Mouse (Mus musculus) cerebellum, postnatal 10 days (tissue): ENCODE results near the gene Nkx2-3.

Experiments used
- DNase-seq, 2 experiments: peaks; one replicate each; pipeline ENCODE4 v3.0.0; 2021; ENCODE audit warnings: mixed read lengths in 2 of 2

Nkx2-3 gene

DNA sequence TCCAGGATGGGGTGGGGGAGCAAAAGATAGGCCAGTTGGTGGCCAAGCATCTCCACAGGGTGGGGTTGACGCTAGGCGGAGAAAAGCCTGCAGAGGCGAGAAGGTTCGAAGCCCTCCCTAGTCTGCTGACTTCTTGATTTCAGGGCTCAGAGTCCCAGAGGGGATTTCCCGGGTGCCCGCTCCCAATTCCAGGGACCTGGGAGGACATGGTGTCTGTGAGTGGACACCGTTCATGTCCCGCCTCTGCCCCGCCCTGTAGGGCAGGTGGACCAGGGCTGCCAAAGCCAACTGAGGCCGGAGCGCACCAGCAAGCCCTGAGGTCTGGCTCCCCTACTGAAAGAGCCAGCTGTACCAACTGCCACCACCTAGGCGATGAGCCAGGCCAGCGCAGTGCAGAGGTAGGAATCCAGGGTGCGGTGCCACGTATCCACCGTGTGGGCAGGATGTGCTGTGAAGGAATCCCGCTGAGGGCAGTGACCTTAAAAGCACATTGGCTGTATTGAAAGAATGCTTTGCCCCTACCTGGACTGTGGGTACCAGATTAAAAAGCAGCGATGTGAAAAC lies 7.9 kb downstream of the Nkx2-3 start:
- DNase-seq = peak in 1 of 2 experiments; percentile 16

DNA sequence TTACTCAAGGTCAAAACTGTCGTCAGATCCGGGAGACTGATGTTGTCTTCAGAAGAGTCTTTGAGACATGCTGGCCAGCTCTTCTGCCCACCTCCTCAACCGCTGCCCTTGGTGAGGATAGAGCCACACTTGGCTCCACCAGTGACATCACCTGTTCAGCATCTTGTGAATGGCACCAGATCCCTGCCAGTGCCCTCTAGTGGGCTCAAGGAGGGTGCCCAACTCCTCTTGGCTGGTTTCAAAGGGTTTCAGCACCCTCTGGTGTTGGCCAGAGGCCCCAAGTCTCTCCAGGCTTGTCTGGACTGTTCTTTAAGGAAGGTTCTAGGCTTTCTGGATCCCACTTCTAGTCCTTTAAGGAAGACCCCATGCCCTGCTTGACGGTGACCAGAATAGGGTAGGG lies 11.8 kb downstream of the Nkx2-3 start:
- peak; percentile 25 to 46 for DNase-seq

DNA sequence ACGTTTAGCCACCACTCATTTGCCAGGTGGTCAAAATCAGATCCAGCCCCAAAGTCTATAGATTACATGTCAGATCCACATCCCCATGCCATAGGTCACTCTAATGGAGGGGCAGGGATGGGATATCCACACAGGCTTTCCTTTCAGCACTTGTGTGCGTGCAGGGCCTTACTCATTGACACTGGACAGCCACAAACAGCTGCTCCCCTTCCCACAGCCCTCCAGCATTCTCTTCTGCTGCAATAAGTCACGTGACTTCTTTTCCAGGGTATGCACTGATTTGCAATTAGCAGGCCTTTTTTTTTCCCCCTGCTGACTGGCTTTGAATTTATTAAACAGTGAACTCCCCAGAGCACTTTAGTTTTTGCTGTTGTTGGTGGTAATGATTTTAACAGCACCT lies 14.0 kb downstream of the Nkx2-3 start:
- DNase-seq = no peak

DNA sequence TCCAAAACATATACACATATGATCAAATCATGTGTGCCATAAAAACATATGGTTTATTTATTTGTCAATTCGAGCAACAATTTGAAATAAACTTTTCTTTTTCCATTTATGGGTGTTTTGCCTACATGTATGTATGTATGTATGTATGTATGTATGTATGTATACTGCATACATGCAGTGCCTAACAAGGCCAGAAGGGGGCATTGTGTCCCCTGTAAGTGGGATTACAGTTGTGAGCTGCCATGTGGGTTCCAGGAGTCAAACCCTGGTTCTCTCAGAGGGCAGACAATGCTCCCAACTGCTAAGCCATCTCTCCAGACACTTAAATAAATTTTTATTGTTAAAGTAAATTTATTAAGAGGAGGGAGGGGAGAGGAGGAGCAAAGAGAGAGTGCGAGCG lies 15.2 kb downstream of the Nkx2-3 start:
- DNase-seq = no peak

DNA sequence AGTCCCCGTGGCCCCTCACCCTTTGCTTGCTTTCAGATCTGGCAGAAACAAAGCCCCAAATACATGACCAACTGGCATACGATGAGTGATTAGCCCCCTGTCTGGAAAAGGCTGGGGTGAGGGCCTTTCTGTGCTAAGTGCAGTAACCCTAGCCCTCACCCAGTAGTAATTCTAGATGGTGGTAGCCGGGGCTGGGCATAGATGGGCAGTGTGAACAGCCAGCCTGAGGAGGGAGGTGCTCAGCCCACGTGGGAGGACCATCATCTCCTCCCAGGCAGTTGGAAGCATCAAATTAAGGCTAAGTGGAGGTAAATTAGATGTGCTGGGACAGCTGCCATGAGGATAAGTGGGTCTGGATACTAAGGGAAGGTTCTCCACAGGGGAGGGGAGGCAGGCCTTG lies 17.0 kb downstream of the Nkx2-3 start:
- DNase-seq = no peak

DNA sequence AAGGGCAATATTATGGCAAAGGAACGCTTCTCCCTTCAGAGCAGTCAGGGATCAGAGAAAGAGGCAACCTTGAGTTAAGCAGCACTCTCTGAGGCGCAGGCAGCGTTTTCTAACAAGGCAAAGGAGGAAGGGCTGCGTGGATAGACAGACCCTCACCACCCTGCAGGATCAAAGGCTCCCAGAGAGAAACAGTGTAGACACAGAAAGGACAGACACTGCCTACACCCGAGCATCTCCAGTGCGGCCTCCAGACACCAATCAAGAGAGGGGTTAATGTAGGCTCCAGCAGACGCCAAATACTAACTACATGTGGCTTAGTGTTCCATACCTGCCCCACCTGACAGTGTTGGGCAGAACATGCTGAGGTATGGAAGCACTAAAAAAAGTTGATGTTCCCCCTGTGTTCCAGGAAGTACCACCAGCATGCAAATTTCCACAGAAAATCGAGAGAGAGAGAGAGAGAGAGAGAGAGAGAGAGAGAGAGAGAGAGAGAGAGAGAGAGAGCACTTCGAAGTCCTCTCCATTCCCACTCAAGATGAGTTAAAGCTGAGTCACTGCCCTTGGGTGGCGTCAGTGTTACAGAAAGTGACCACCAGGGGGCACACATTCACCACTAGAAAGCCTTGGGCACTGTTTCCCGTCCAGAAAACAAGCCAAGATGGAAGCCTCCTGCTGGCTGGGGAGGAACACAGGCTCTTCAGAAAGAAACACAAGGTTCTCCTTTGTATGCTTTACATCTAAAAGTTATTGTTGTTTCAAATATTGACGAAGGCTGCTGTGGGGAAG lies 18.5 kb downstream of the Nkx2-3 start:
- peak; percentile 92 to 94 for DNase-seq

DNA sequence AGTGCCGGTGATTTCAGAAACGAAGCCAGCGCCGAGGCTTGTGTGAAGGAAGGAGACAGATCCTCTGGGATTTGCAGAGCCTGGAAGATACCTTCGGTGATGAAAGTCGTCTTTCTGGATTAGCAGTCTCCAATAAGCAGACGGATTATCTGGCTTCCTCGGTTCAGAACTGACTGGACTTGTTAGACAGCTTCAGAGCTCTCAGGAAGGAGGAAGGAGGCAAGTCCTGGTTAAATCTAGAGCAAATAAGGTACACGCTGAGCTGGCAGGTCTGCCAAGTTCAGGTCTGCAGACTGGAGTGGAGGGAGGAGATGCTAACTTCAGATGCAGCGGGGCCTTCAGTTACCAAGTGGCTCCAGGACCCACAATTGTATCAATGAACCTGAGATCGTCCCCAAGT lies 29.7 kb downstream of the Nkx2-3 start:
- DNase-seq = no peak

DNA sequence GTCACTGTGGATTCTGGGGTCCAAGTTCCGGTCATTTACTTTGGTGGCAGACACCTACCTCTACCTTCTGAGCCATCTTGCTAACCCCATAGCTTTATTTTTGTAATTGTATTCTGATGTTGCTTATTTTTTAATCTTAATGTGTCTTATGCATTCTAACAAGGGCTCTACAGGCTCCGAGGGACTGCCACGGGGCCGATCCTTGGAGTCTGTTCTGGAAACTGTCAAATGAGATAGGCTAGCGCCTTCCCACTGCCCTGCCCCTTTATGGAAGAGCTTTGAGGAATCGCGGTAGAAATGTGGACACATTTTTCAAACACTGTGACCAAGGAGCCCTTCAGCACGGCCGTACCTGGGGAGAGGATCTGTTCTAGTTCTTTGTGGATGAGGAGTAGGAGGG lies 30.7 kb downstream of the Nkx2-3 start:
- DNase-seq = no peak

DNA sequence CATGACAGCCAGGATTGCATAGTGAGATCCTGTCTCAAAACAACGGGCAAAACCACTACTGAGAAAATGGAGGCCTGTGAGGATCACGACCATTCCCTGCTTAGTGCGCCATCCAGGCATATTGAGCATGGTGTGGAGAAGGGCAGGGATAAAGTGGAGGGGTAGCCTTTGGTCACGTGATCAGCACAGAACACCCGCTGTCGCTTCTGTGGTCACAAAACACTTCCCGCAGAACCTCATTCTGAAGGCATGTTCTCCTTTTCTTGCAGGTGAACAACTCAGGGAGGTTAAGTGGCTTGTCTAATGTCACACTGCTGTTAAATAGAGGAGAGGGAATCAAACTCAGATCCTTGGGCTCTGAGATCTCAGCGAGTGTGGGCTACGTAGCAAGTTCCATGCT lies 33.4 kb downstream of the Nkx2-3 start:
- no peak for DNase-seq

DNA sequence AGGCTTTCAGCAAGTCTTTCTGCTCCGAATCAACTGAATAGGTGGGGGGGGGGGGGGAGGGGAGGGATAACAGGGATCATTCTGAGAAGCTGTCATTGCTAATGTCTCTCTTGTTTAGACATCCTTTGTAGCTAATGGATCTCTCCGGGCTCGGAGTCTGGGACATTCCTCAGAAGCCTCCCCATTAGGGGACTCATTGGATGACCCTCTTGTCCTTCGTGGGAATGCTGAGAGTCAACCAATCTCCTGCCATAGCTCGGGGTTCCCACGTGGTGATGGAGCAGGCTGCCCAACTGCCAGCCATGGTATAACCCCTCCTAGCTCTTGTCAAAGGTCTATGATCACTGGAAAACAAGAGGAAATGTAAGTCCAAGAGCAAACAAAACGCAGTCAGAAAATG lies 34.7 kb downstream of the Nkx2-3 start:
- no peak for DNase-seq

DNA sequence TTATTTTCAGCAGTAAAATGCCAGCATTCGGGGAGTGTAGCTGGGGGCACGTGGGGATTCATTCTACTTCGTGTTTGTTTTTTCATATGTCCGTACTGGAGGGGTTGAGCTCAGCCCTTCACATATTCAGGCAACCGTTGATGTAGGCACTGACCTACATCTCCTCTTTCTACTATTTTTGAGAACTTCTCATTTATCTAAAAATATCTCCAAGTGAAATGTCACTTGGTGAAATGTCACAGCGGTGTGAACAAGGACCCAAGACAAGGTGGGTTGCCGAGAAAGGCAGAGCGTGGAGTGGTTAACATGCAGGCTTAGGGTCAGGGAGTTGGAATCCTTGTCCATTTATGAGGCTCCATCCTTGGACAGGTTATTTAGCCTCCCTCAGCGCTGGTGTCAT lies 35.1 kb downstream of the Nkx2-3 start:
- DNase-seq = no peak

DNA sequence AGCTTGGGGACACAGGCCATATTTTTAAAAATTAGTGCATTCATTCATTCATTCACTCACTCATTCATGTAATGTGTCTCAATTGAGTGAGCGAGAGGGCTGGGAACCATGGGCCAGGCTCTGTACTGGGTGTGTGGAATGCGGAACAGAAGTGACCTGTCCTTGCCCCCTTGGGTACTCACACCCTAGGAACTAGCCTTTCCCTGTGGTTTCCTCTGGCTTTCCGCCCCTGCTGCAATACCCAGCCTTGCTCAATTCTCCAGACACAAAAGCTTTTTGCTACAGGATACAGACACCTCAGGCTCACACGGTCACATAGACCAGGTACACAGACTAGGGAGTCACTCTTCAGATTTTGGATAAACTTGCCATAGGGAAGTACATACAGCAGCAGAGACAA lies 36.2 kb downstream of the Nkx2-3 start:
- no peak for DNase-seq

DNA sequence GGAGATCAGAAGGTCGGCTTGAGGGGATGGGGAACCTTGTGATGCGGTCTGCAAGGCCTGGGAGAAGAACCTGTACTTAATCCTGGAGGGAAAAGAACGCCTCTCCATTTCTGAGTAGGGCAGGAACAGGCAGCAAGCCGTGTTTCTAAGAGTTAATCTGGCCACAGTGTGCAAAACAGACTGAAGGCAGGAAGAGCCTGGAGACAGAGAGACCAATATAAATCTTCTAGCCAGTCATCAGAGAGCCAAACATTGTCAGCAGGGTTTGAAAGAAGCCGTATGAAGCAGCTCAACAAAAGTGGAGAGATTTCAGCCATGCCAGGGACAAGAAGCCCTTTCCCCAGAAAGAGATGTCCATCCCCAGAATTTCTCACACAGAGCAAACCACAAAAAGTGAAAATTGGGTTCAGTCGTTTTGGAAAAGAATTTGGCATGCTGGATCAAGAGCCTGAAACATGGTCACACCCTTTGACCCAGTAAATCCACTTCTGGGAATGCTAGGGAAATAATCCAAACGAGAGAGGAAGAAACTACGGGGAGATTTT lies 39.2 kb downstream of the Nkx2-3 start:
- DNase-seq = no peak

DNA sequence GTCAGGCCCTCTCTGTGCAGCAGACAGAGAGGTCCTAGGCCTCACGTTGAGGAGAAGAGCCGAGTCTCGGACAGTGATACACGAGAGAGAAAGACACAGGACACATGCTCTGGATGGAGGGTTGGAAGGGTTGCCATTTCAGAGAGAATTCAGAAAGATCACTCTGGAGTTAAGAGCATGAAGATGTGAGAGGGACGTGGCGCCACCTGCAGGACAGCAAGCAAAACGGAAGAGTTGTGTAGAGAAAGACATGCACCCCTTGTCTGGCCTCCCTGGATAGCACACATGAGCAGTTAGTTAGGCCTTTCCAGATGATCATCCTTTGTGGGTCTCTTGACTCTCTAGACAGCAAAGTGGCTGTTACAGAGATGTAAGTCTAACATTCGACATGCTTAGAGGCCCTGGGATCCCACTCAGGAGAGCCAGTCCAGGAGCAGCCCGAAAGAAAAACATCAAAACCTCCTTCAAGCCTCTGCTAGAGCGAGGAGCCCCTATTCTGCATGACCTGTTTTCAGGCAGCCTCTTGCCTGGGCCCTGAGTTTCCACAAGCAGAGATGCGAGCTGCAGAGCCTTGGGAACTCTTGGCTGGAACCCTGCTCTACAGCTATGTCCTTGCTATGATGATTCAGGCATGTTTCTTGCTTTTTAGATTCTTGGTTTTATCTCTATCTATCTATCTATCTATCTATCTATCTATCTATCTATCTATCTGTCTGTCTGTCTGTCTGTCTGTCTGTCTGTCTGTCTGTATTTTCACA lies 43.8 kb downstream of the Nkx2-3 start:
- peak; percentile 80 to 82 for DNase-seq

DNA sequence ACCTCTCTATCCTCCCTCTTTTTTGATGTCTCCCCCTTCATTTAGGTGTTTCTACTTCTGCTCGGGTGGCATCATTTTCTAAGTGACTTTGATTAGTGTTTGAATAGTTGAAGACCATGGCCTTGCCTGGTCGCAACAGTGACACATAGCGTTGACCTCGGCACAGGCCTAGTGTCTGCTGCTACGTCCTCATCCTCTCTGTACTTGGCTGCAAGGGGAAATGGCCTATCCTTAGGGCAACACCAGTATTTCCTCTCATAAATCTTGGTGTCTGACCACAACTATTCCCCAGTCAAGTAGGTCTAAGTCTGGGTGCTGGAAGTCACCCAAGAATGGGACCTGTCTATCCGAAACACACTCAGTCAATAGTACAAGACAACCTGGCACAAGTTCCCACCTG lies 47.5 kb downstream of the Nkx2-3 start:
- no peak for DNase-seq

DNA sequence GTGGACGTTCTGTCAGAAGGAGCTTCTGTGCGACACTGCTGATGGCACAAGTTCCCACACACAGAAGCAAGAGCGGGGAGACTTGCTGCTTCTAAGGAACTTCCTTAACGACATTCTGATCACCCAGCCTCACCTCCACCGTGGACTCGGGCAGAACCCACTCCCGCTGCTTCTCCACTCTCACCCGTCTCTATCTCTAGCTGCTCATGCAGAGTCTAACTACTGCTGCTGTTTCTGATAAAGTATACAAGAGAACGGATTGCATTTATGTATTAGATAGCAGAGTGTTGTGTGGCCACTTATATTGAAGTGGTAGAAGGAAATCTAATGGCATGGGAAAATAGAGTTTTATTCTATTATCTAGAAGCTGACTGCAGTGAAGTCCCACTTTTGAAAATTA lies 48.6 kb downstream of the Nkx2-3 start:
- DNase-seq = no peak

DNA sequence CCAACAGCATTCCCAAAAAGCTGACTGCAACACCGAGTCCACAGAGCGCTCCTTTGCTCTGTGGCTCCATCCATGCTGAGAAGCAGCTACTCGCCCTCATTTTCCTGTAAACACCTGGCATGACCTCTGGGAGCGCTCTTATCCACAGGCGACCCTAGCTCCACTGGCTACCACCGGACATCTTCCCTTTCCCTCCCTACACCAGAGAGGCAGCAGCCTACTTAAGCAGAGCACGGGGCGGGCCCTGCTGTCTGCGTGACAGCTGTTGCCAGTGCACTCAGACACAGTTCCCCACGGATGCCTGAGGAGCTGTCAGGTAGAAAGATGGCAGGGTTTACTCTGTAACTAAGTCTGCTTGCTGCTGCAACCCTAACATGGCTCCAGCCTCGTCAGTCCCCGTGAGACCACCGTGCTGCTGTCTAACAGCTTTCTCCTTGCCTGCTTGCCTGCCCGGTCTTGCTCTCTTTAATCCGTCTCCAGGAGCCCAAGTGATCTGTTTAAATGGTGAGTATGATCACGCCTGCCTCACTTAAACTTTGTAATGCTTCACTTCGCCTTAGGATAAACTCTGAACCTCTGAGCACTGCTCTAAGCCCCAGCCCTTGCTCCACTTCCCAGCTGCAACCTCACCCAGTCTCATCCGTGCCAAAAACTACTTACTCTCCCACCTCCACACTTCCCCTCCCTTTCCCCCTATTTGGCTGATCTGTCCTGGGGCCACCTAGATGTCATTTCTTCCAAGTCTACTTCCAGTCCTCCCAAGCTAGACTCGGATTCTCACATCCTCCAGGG lies 50.2 kb downstream of the Nkx2-3 start:
- peak; percentile 45 to 48 for DNase-seq

DNA sequence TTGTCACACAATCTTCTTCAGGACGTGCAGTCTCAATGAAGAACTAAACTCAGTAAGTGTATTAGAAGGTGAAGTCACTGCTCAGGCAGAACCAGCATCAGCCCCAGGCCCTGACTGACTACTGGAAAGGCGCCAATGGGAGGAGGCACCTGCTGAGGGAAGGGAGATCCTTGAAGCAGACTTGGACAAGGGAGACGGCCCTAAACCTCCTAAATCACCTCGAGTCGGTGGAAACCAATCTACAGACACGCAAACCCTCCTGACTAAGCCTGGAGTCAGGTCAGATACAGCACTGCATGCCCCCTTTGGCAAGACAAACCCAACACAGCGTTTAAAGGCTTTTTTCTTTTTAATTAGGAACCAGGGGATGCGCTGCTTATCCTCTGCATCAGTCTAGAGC lies 51.3 kb downstream of the Nkx2-3 start:
- DNase-seq = peak in 1 of 2 experiments; percentile 35
